Mouse (Mus musculus) midbrain, postnatal 0 days (tissue): ENCODE measurements at regions not wholly inside any gene's neighbourhood (a gene's known extent, or its start where the extent isn't known, plus 50 kb on each side); places are given as distances from the start of the nearest gene placed in this dataset.

Experiments used
- ATAC-seq: fragments of 200-750 bp; cut with Nextera tagmentation; 2 replicates; pipeline ENCODE4 v1.8.0; 2017; ENCODE audit warnings: moderate number of reproducible peaks, mild to moderate bottlenecking, moderate TSS enrichment, moderate library complexity; ENCODE audit not compliant: low FRiP score
- DNase-seq: peaks from one replicate; pipeline ENCODE4 v3.0.0-alpha.2; 2015; ENCODE audit warnings: low spot score
- H3K27ac ChIP-seq: fragments of 300-500 bp; sonication (generic); 2 replicates; pipeline ENCODE4 v1.5.1; 2014; ENCODE audit warnings: low read depth, mild to moderate bottlenecking, low read length, mixed read lengths
- H3K27me3 ChIP-seq: fragments of 300-500 bp; sonication (generic); 2 replicates; pipeline ENCODE4 v1.6.1; 2014; ENCODE audit warnings: low read length, control low read depth, mixed read lengths; ENCODE audit not compliant: insufficient read depth
- H3K36me3 ChIP-seq: fragments of 300-500 bp; sonication (generic); 2 replicates; pipeline ENCODE4 v1.6.1; 2014; ENCODE audit warnings: low read length, control low read depth, mixed read lengths; ENCODE audit not compliant: insufficient read depth
- H3K4me1 ChIP-seq: fragments of 300-500 bp; sonication (generic); 2 replicates; pipeline ENCODE4 v1.6.1; 2014; ENCODE audit warnings: mild to moderate bottlenecking, control low read depth, antibody characterized with exemption, low read length, mixed read lengths; ENCODE audit not compliant: insufficient read depth
- H3K4me2 ChIP-seq: fragments of 300-500 bp; sonication (generic); 2 replicates; pipeline ENCODE4 v1.6.1; 2014; ENCODE audit warnings: low read depth, mild to moderate bottlenecking, low read length, mixed read lengths; ENCODE audit not compliant: poor library complexity, severe bottlenecking
- H3K4me3 ChIP-seq: fragments of 300-500 bp; sonication (generic); 2 replicates; pipeline ENCODE4 v1.5.1; 2014; ENCODE audit warnings: low read depth, mild to moderate bottlenecking, low read length, moderate library complexity
- H3K9ac ChIP-seq: fragments of 300-500 bp; sonication (generic); replicated peaks from 2 replicates; pipeline ENCODE4 v1.6.1; 2014; ENCODE audit warnings: mild to moderate bottlenecking, low read length, moderate library complexity, mixed read lengths; ENCODE audit not compliant: poor library complexity, severe bottlenecking
- H3K9me3 ChIP-seq: fragments of 300-500 bp; sonication (generic); 2 replicates; pipeline ENCODE4 v1.6.1; 2016; ENCODE audit warnings: low read length, control low read depth
- CTCF ChIP-seq: IDR thresholded peaks from 2 replicates; pipeline ENCODE4 v1.5.1; 2016; ENCODE audit warnings: antibody characterized with exemption, mild to moderate bottlenecking
- WGBS: fragments of 180-500 bp; shearing (Covaris S2); extraction: QIAGEN DNeasy Blood & Tissue Kit; methylation state at CpG from one replicate; pipeline ENCODE4 v1.1.7; 2014; 5-methylcytosine and 5-hydroxymethylcytosine counted together

GRCm38 (mm10) chr11:112902618-112903017 is 120.6 kb downstream of the Sox9 start:
- Histone ChIP-seq H3K4me1 (no peaks in the 10 kb centered on the region), H3K4me3 (no peak overlapping the region), H3K27ac (no peak overlapping the region), H3K9ac (no peak overlapping the region), H3K27me3 (no peaks in the 10 kb centered on the region), H3K36me3 (no peaks in the 10 kb centered on the region), H3K9me3 (no peaks in the 10 kb centered on the region), H3K4me2 (no peak overlapping the region)
- no peak for ATAC-seq
- no peak for TF ChIP-seq CTCF
- DNase-seq, result no peak
- 87% methylated on average over 3 of the region's 3 CpGs for WGBS

DNA sequence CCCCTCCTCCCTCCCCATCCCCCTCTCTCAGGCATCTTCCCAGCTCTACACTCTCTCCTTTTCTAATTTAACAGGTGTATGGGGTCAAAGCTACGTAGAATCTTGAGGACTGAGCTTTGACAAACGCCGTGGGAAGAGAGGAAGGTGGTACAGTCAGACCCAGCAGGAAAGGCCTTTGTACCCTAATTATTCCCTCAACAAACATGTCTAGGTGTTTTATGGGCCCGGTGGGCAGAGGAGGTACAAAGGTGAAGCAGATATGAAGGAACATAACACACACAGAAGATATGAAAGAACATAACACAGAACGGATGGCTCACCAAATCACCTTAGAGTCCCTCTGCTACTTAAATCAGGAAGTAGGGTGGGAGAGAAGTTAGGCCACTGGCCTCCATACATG is 128.3 kb downstream of the Sox9 start:
- H3K9ac ChIP-seq, result no peak overlapping the region
- no peaks in the 10 kb centered on the region for H3K36me3 ChIP-seq
- no peaks in the 10 kb centered on the region for H3K27me3 ChIP-seq
- H3K4me1 ChIP-seq, result no peaks in the 10 kb centered on the region
- ATAC-seq, result no peak
- DNase-seq, result no peak
- no peaks in the 10 kb centered on the region for H3K9me3 ChIP-seq
- H3K4me2 ChIP-seq, result no peak overlapping the region
- WGBS, result 86% methylated on average over 5 of the region's 5 CpGs
- no peak overlapping the region for H3K4me3 ChIP-seq
- no peak overlapping the region for H3K27ac ChIP-seq
- no peak for TF ChIP-seq CTCF

DNA sequence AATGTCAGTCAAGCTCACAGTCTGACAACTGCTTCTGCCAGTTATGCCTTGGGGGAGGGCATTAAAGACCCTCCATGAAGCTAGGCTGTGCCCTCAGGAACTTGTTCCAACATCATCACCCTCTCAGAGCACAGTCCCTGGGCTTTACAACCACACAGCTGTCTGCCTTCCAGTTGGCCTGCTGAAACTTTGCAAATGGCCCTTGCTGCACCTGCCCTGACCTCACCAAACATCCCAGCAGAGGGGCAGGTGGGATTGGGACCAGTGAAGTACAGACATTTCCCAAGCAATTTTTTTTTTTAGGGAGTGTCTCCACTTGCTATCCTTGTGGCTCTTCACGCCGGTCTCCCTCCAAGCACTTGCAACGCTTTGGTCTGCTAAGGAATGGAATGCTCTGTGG is 130.9 kb downstream of the Sox9 start:
- no peak for ATAC-seq
- Histone ChIP-seq H3K4me1 (no peaks in the 10 kb centered on the region), H3K36me3 (no peaks in the 10 kb centered on the region), H3K4me3 (no peak overlapping the region), H3K27ac (no peak overlapping the region), H3K9ac (no peak overlapping the region), H3K4me2 (no peak overlapping the region), H3K27me3 (no peaks in the 10 kb centered on the region), H3K9me3 (no peaks in the 10 kb centered on the region)
- DNase-seq, result no peak
- WGBS, result 80% methylated on average over 3 of the region's 3 CpGs
- no peak for TF ChIP-seq CTCF

GRCm38 (mm10) chr11:112916923-112917322 is 134.9 kb downstream of the Sox9 start:
- no peaks in the 10 kb centered on the region for H3K27me3 ChIP-seq
- ATAC-seq, result no peak
- WGBS, result 92% methylated on average over 1 of the region's 1 CpGs
- no peaks in the 10 kb centered on the region for H3K9me3 ChIP-seq
- H3K4me2 ChIP-seq, result no peak overlapping the region
- no peaks in the 10 kb centered on the region for H3K36me3 ChIP-seq
- DNase-seq, result no peak
- no peak for TF ChIP-seq CTCF
- H3K4me1 ChIP-seq, result no peaks in the 10 kb centered on the region
- no peak overlapping the region for H3K27ac ChIP-seq
- H3K4me3 ChIP-seq, result no peak overlapping the region
- no peak overlapping the region for H3K9ac ChIP-seq

GRCm38 (mm10) chr11:112920131-112920530 is 138.1 kb downstream of the Sox9 start:
- Histone ChIP-seq H3K4me2 (no peak overlapping the region), H3K27me3 (no peaks in the 10 kb centered on the region), H3K4me1 (no peaks in the 10 kb centered on the region), H3K9me3 (no peaks in the 10 kb centered on the region), H3K9ac (no peak overlapping the region), H3K4me3 (no peak overlapping the region), H3K27ac (no peak overlapping the region), H3K36me3 (no peaks in the 10 kb centered on the region)
- WGBS, result 87% methylated on average over 4 of the region's 4 CpGs
- no peak for TF ChIP-seq CTCF
- no peak for DNase-seq
- no peak for ATAC-seq

GRCm38 (mm10) chr11:112924577-112924976 is 142.6 kb downstream of the Sox9 start:
- no peak overlapping the region for H3K4me3 ChIP-seq
- DNase-seq (no peak), ATAC-seq (no peak)
- no peak for TF ChIP-seq CTCF
- H3K4me1 ChIP-seq, result no peaks in the 10 kb centered on the region
- H3K27me3 ChIP-seq, result no peaks in the 10 kb centered on the region
- no peak overlapping the region for H3K27ac ChIP-seq
- 67% methylated on average over 1 of the region's 1 CpGs for WGBS
- no peak overlapping the region for H3K4me2 ChIP-seq
- no peaks in the 10 kb centered on the region for H3K36me3 ChIP-seq
- H3K9me3 ChIP-seq, result no peaks in the 10 kb centered on the region
- H3K9ac ChIP-seq, result no peak overlapping the region
